Mouse (Mus musculus): ENCODE data around the gene Sart1.

DNA sequence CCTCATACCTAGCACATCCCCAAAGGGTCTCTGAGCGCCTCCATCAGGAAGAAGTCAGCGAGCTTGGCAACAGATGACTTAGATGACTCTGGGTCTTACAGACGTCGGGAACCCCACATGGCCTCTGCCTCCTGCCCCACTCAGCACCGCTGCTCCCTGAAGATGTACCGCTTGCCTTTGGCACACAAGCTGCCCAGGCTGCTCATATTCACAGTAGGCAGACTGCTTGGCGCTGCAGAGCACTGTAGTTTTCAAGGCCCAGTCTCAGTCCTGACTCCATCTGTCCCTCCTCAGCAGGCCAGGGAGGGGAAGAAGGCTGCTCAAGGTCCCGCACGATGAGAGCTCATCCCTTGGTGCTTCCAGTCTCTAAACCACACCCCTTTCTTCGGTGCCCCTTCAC is 33.8 kb upstream of the Sart1 start:
- TF ChIP-seq CTCF (IDR thresholded peaks at IDR 0.05; ENCODE audit: extremely low read depth, insufficient read length, insufficient replicate concordance, low read depth, low read length) = no peak
- TF ChIP-seq POLR2A (IDR thresholded peaks at IDR 0.05; ENCODE audit: low read depth, low read length) = no peak

All from small intestine, adult 2 months (tissue).